Comparison of ENCODE assay signal across 9 mouse cellular contexts in the genomic region with DNA sequence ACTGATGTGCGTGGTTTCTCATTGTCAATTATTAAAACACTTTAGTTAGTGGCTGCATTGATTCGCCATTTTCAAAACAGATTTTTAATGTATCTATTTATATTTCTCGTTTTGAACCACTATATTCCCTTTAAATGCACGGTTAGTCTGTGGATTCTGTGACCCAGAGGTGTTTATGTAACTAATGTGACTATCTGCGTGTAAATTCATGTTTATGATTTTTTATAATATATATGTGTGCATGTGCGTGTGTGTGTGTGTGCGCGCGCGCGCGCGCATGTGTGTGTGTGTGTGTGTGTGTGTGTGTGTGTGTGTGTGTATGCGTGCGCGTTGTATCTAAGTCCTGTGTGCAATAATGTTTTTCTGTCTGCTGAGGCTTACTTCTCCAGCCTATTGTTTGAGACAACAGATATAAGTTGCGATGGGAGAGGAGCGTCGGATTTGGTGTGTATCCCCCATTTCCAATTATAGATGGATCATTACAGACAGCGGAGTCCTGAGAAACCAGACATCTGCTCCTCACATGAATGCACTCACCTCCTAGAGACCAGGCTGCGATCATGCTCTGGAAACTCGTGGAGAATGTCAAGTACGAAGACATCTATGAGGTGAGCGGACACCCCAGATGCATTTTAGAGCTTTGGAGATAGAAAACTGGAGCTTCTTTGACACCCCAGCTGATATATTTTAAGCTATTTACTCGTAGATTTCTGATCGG. TPM values are rescaled to one million over a fixed set of nuclear protein-coding genes. Genes with fewer than 3 reads are reported as not detected.
DNase-seq lines count a peak whose midpoint lies in the region; ATAC-seq and TF ChIP-seq lines count a peak whose summit lies in the region.
"Had no signal": no experiment of that assay in that cellular context is flagged by ENCODE, and none has a peak within 500 bp of the region (broad histone marks: within the 10 kb centered on the region; RNA-seq: fewer than 3 reads in every experiment).

A gene (plus strand): TSS at position 274 of the 718 bp plus-strand sequence.

- under 1% methylated on average over 26 of the region's 26 CpGs for WGBS in hindbrain, embryonic 10.5 days
- WGBS in midbrain, embryonic 11.5 days = under 1% methylated on average over 26 of the region's 26 CpGs

- no peaks in the 10 kb centered on the region for H3K9me3 ChIP-seq in hindbrain, embryonic 10.5 days
- H3K9me3 ChIP-seq in midbrain, embryonic 11.5 days (ENCODE audit: control insufficient read depth, low read length) = no peaks in the 10 kb centered on the region

- H3K36me3 ChIP-seq in hindbrain, embryonic 10.5 days = no peaks in the 10 kb centered on the region
- H3K36me3 ChIP-seq in midbrain, embryonic 11.5 days (ENCODE audit: control insufficient read depth, insufficient read depth, low read length) = no peaks in the 10 kb centered on the region

- peaks cover 10% of the 10 kb centered on the region; the same call in 1 of the 2 replicates for H3K4me1 ChIP-seq in hindbrain, embryonic 10.5 days (replicated peaks)
- peaks cover 5% of the 10 kb centered on the region; the same call in 1 of the 2 replicates for H3K4me1 ChIP-seq in midbrain, embryonic 11.5 days (ENCODE audit: control insufficient read depth, insufficient read depth, low read length)

- no peak within 1 kb of the TSS for H3K27ac ChIP-seq in gastrocnemius, adult 2 months
- H3K27ac ChIP-seq in hindbrain, embryonic 10.5 days = peak within 1 kb of the TSS; percentile 82
- H3K27ac ChIP-seq in midbrain, embryonic 11.5 days (ENCODE audit: low read depth, low read length) = no peak within 1 kb of the TSS; the same call in 1 of the 2 replicates

- peaks cover 93% of the 10 kb centered on the region for H3K27me3 ChIP-seq in hindbrain, embryonic 10.5 days (ENCODE audit: insufficient read depth, poor library complexity, severe bottlenecking)
- H3K27me3 ChIP-seq in midbrain, embryonic 11.5 days (ENCODE audit: control insufficient read depth, insufficient read depth, low read length) = peaks cover 67% of the 10 kb centered on the region

- intact Hi-C loops in gastrocnemius, adult 2 months (cut with DNase I) = no loop called here

- peak within 1 kb of the TSS; percentile 48; the same call in 1 of the 2 replicates for H3K9ac ChIP-seq in midbrain, embryonic 11.5 days (ENCODE audit: low read length)

- DNase-seq in gastrocnemius, adult 2 months = no peak
- no peak for DNase-seq in gastrocnemius, adult 18-20 months (ENCODE audit: low spot score)
- DNase-seq in R1 (ENCODE audit: low read depth, low spot score) = peak; percentile 30
- DNase-seq in hindbrain, embryonic 10.5 days (ENCODE audit: low spot score) = peak; percentile 59
- DNase-seq in midbrain, embryonic 11.5 days (ENCODE audit: low spot score, missing footprints) = peak; percentile 95
- no peak for DNase-seq in layer of hippocampus, adult 9-10 months (ENCODE audit: low spot score)
- no peak for DNase-seq in cerebellum, adult 8-10 months

- peak within 1 kb of the TSS; percentile 44 for H3K4me3 ChIP-seq in gastrocnemius, adult 2 months
- peak within 1 kb of the TSS; percentile 46 for H3K4me3 ChIP-seq in hindbrain, embryonic 10.5 days
- H3K4me3 ChIP-seq in midbrain, embryonic 11.5 days (ENCODE audit: low read depth, low read length) = peak within 1 kb of the TSS; percentile 24

- ATAC-seq in midbrain, embryonic 11.5 days (ENCODE audit: low FRiP score) = peak; percentile 34
- no peak for ATAC-seq in frontal cortex, adult (ENCODE audit: low TSS enrichment)

- no peak within 1 kb of the TSS; the same call in 1 of the 2 replicates for H3K4me2 ChIP-seq in midbrain, embryonic 11.5 days

- TF ChIP-seq CTCF in gastrocnemius, adult 2 months (IDR thresholded peaks at IDR 0.05) = no peak

RNA-seq across cellular contexts. Expression of the gene that starts here (rescaled TPM):
- total RNA-seq in gastrocnemius, adult 2 months (2021) = not detected
- under 1 TPM in 1 of 2 experiments, not detected in 1; 0.11 TPM for total RNA-seq in gastrocnemius, adult 18-20 months (2021)
- 38.6 and 81.5 TPM in 2 replicates for polyA plus RNA-seq in hindbrain, embryonic 10.5 days (2016; fragmentation: Nextera tagmentation; extraction: Ambion mirVana)
- polyA plus RNA-seq in midbrain, embryonic 11.5 days (2014; fragmentation: Nextera tagmentation; extraction: Ambion mirVana) = 34.0 and 37.0 TPM in 2 replicates
- polyA plus RNA-seq: C2C12 had no signal

Comparison
In these comparisons a context has a peak if more than half of its experiments do, and no peak if none do; other contexts are left out.
1. DNase-seq: peak in R1 (single experiment), hindbrain, embryonic 10.5 days (single experiment) and midbrain, embryonic 11.5 days (single experiment); none in gastrocnemius, adult 2 months (single experiment), gastrocnemius, adult 18-20 months (single experiment), layer of hippocampus, adult 9-10 months (single experiment) and cerebellum, adult 8-10 months (single experiment).
2. Peak in every context shown above with its lines, with median percentiles within 50 percentile points of each other: H3K4me3 ChIP-seq.